Mouse (Mus musculus) forebrain, embryonic 11.5 days (tissue): ENCODE measurements around the gene Hivep3. TPM values are rescaled to one million over a fixed set of nuclear protein-coding genes. Genes with fewer than 3 reads are reported as not detected.
A peak's percentile ranks its signal among the peaks of the same experiment; 100 is the strongest.

Source experiments
- ATAC-seq: fragments of 200-750 bp; cut with Nextera tagmentation; replicated peaks from 2 replicates; pipeline ENCODE4 v1.8.0; 2017; ENCODE audit warnings: moderate TSS enrichment; ENCODE audit not compliant: low FRiP score
- DNase-seq: peaks from one replicate; pipeline ENCODE4 v3.0.0-alpha.2; 2017; ENCODE audit warnings: low spot score
- H3K27ac ChIP-seq: fragments of 300-500 bp; sonication (generic); 2 replicates; pipeline ENCODE4 v1.5.1; 2014; ENCODE audit warnings: low read depth, low read length
- H3K27me3 ChIP-seq: fragments of 300-500 bp; sonication (generic); 2 replicates; pipeline ENCODE4 v1.6.1; 2014; ENCODE audit warnings: mild to moderate bottlenecking, low read length, mixed read lengths; ENCODE audit not compliant: control insufficient read depth, insufficient read depth
- H3K36me3 ChIP-seq: fragments of 300-500 bp; sonication (generic); 2 replicates; pipeline ENCODE4 v1.6.1; 2014; ENCODE audit warnings: mild to moderate bottlenecking, low read length, moderate library complexity, mixed read lengths; ENCODE audit not compliant: control insufficient read depth, insufficient read depth
- H3K4me1 ChIP-seq: fragments of 300-500 bp; sonication (generic); replicated peaks from 2 replicates; pipeline ENCODE4 v1.6.1; 2014; ENCODE audit warnings: low read length, mixed read lengths; ENCODE audit not compliant: control insufficient read depth, insufficient read depth
- H3K4me2 ChIP-seq: fragments of 300-500 bp; sonication (generic); 2 replicates; pipeline ENCODE4 v1.6.1; 2014; ENCODE audit warnings: low read depth, mild to moderate bottlenecking, low read length, moderate library complexity, mixed read lengths; ENCODE audit not compliant: severe bottlenecking
- H3K4me3 ChIP-seq: fragments of 300-500 bp; sonication (generic); 2 replicates; pipeline ENCODE4 v1.5.1; 2014; ENCODE audit warnings: low read depth, low read length
- H3K9ac ChIP-seq: fragments of 300-500 bp; sonication (generic); 2 replicates; pipeline ENCODE4 v1.6.1; 2014; ENCODE audit warnings: low read length
- H3K9me3 ChIP-seq: fragments of 300-500 bp; sonication (generic); 2 replicates; pipeline ENCODE4 v1.6.1; 2016; ENCODE audit warnings: low read length, mixed read lengths; ENCODE audit not compliant: control insufficient read depth
- WGBS: fragments of 180-500 bp; shearing (Covaris S2); extraction: QIAGEN DNeasy Blood & Tissue Kit; methylation state at CpG from one replicate; pipeline ENCODE4 v1.1.7; 2014; 5-methylcytosine and 5-hydroxymethylcytosine counted together
- polyA plus RNA-seq: library from polyadenylated mRNA; unstranded; fragments of >200 nt; fragmentation: Nextera tagmentation; extraction: Ambion mirVana; gene quantifications from 2 replicates; pipeline ENCODE4 v1.2.1, GENCODE M21; 2014

The Hivep3 gene
- polyA plus RNA-seq, 1 experiment from 2014 or later, result 2.2 TPM

DNA sequence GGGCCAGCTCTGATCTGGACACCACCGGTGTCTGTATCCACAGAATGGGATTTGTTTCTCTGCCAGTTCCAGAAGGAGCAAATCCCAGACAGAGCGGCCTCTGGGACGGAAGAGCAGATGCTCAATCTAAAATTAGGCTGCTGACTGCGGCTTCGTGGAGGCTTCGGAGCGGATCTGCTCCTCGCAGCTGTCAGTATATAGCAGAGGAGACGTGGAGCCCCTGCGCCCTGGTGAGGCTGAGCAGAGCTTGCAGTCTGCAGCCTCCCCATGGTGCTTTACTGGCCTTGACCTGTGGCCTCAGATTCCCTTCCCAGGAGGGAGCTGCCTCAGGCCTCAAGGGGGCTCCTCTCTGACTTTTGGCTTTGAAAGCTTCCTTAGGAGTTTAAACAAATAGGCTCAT is 290.5 kb downstream of the Hivep3 start:
- Histone ChIP-seq H3K36me3 (no peaks in the 10 kb centered on the region), H3K9me3 (no peaks in the 10 kb centered on the region), H3K4me2 (no peak overlapping the region), H3K4me1 (no peaks in the 10 kb centered on the region), H3K27ac (no peak overlapping the region), H3K27me3 (no peaks in the 10 kb centered on the region), H3K4me3 (no peak overlapping the region), H3K9ac (no peak overlapping the region)
- no peak for DNase-seq
- 69% methylated on average over 10 of the region's 10 CpGs for WGBS
- ATAC-seq, result no peak

DNA sequence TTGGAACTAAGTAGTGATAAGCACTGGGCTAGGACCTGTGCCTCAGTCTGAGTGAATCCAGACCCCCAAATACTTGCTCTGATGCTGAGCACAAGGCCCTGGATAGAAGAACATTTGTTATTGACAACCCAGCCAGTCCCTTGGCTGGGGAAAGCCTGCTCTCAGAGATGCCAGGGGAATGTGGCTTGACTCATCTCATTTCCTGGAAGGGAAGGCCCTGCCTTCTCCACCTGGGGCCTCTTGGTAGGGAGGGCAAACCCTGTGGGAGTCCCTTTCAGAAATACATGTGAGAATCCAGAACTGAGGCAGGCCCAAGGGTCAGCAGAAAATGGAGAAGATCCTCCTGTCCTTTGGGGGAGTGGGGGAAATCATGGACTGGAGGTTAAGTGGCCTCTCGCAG is 294.1 kb downstream of the Hivep3 start:
- no peaks in the 10 kb centered on the region for H3K36me3 ChIP-seq
- ATAC-seq, result no peak
- H3K4me2 ChIP-seq, result no peak overlapping the region
- no peak for DNase-seq
- H3K9ac ChIP-seq, result no peak overlapping the region
- H3K9me3 ChIP-seq, result no peaks in the 10 kb centered on the region
- H3K4me1 ChIP-seq, result 0 out of 2 replicates have a peak, but pooled peaks cover 2% of the 10 kb centered on the region
- no peak overlapping the region for H3K27ac ChIP-seq
- H3K27me3 ChIP-seq, result peaks cover 16% of the 10 kb centered on the region
- H3K4me3 ChIP-seq, result no peak overlapping the region
- WGBS, result 86% methylated on average over 1 of the region's 1 CpGs

DNA sequence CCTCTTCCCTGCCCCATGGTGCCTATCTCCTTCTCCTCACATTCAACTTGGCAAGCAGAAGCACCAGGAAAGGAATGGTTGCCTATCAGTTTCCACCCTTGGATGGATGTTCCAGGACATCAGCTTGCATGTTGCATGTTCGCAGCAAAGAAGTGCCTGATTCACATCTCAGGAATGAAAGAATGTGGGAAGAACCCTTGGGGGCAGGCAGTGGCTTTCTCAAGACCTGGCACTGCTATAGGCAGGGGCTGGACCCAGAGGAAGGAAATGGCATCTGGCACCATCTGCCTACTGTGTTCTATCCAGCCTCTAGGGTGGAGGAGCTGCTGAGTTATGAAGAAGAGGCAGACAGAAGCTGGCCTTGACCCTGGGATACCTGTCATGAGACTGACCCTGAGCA is 296.4 kb downstream of the Hivep3 start:
- Histone ChIP-seq H3K27ac (no peak overlapping the region), H3K9ac (no peak overlapping the region), H3K9me3 (no peaks in the 10 kb centered on the region), H3K4me2 (no peak overlapping the region), H3K4me1 (peaks cover 2% of the 10 kb centered on the region; the same call in 1 of the 2 replicates), H3K4me3 (no peak overlapping the region), H3K27me3 (peaks cover 36% of the 10 kb centered on the region), H3K36me3 (no peaks in the 10 kb centered on the region)
- 81% methylated on average over 1 of the region's 1 CpGs for WGBS
- DNase-seq, result no peak
- no peak for ATAC-seq

DNA sequence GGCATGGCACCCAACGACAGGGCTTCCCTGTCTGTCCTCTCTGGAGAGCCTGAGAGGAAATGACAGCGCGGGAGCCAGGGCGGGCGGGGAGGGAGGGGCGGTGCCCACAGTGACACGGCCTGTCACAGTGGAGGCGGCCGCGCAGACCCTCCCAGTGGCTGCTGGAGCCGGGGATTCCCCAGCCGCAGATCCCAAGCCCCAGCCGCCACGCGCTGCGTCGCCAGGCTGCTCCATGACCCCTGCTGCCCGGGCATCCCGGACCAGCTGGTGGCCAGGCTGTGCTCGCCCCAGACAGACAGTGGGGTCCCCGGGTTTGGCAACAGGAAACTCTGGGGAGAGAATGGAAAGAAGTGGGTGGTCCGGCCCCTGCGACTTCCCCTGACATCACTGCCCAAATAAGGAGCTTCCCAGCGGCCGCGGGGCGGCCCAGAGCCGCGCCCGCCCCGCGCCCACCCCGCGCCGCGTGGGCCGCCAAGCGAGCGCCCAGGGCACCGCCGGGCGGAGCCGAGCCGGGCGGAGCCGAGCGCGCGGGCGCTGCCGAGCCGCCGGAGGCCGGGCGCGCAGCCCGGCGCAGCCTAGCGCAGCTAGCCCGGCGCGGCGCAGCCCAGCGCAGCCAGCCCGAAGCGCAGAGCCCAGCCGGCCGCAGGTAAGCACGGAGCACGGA is 298.9 kb downstream of the Hivep3 start:
- peak overlapping the region; percentile 41 for H3K4me3 ChIP-seq
- no peaks in the 10 kb centered on the region for H3K36me3 ChIP-seq
- peak overlapping the region; percentile 10 for H3K9ac ChIP-seq
- H3K27me3 ChIP-seq, result peaks cover 38% of the 10 kb centered on the region
- ATAC-seq (peak; percentile 49; the same call in 1 of the 2 replicates), DNase-seq (peak; percentile 66)
- H3K9me3 ChIP-seq, result no peaks in the 10 kb centered on the region
- peaks cover 2% of the 10 kb centered on the region; the same call in 1 of the 2 replicates for H3K4me1 ChIP-seq
- H3K4me2 ChIP-seq, result peak overlapping the region; percentile 82
- H3K27ac ChIP-seq, result no peak overlapping the region
- 0% methylated on average over 51 of the region's 70 CpGs for WGBS

DNA sequence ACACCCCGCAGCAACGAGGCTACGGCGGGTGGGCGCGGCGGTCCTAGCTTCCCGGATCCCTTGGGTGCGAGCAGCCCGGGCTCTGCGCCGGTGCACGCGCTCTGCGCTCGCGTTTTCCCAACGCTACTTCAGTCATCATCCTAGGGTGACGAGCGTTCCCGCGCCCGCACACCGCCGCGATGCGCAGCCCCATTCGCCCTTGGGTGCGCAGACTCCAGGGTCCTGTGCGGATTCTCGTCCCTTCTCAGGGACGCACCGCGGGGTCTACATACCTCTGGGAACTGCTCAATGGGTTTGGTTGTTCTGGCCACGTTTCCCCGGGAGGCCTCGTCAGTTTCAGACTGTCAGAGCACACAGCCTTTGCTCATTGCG is 299.4 kb downstream of the Hivep3 start:
- Histone ChIP-seq H3K27me3 (peaks cover 38% of the 10 kb centered on the region), H3K36me3 (no peaks in the 10 kb centered on the region), H3K4me3 (peak overlapping the region; percentile 41), H3K9me3 (no peaks in the 10 kb centered on the region), H3K4me2 (peak overlapping the region; percentile 82), H3K4me1 (peaks cover 2% of the 10 kb centered on the region; the same call in 1 of the 2 replicates), H3K9ac (peak overlapping the region; percentile 10), H3K27ac (no peak overlapping the region)
- WGBS, result 1% methylated on average over 38 of the region's 38 CpGs
- DNase-seq, result peak; percentile 54
- ATAC-seq, result no peak

DNA sequence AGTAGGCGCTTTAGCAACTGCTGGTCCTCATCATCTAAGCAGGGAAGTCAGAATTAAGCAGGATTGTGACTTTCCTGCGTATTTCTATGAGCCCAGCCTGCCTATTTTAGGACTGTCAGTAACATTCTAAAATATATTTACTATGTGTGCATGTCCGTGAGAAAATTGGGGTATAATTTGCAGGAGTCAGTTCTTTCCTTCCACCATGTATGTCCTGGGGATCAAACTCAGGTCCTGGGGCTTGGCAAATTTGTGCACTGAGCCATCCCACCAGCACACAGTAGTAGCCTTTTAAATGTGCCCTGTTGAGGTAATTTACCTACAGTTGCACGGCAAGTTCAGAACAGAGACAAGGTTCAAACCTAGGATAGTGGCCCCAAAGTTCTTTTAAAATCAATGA is 302.7 kb downstream of the Hivep3 start:
- Histone ChIP-seq H3K9me3 (no peaks in the 10 kb centered on the region), H3K9ac (no peak overlapping the region), H3K4me3 (no peak overlapping the region), H3K4me1 (peaks cover 2% of the 10 kb centered on the region; the same call in 1 of the 2 replicates), H3K4me2 (no peak overlapping the region), H3K27ac (no peak overlapping the region), H3K36me3 (no peaks in the 10 kb centered on the region), H3K27me3 (peaks cover 35% of the 10 kb centered on the region)
- no peak for DNase-seq
- WGBS, result 90% methylated on average over 4 of the region's 4 CpGs
- no peak for ATAC-seq

DNA sequence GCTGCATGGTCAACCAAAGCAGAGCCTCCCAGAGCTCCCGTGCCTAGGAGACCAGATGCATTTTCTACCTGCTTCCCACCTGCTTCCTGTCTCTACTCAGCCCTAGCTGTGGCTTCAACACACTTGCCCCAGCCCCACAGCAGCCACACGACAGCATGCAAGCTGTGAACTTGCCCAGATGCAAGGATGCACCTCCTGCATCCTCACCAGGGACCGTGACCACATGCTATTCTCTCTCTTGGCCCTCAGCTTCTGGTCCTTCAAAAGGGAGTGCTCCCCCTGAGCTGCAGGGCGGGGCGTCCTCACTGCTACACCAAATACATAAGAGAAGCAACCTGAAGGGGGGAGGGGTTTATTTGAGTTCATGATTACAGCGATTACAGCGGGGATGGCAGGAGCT is 303.4 kb downstream of the Hivep3 start:
- no peaks in the 10 kb centered on the region for H3K36me3 ChIP-seq
- no peaks in the 10 kb centered on the region for H3K9me3 ChIP-seq
- H3K4me1 ChIP-seq, result peaks cover 2% of the 10 kb centered on the region; the same call in 1 of the 2 replicates
- H3K4me2 ChIP-seq, result no peak overlapping the region
- no peak overlapping the region for H3K9ac ChIP-seq
- ATAC-seq, result no peak
- H3K4me3 ChIP-seq, result no peak overlapping the region
- no peak for DNase-seq
- peaks cover 28% of the 10 kb centered on the region for H3K27me3 ChIP-seq
- no peak overlapping the region for H3K27ac ChIP-seq
- WGBS, result 55% methylated on average over 7 of the region's 7 CpGs

DNA sequence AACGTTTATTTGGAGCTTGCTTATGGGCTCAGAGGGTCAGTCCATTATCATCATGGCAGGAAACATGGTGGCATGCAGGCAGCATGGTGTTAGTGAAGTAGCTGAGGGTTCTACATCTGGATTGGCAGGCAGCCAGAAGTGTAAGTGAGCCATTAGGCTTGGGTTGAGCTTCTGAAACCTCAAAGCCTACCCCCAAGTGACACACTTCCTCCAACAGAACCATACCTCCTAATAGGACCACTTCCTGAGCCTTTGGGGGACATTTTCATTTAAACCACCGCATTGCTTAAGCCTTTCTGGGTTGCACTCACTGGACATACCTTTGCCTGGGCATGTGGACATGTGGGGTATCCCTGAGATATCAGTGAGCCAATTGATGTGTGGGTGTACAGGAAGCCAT is 307.9 kb downstream of the Hivep3 start:
- no peak overlapping the region for H3K9ac ChIP-seq
- 76% methylated on average over 2 of the region's 2 CpGs for WGBS
- no peaks in the 10 kb centered on the region for H3K36me3 ChIP-seq
- DNase-seq (no peak), ATAC-seq (no peak)
- no peaks in the 10 kb centered on the region for H3K27me3 ChIP-seq
- no peak overlapping the region for H3K4me3 ChIP-seq
- no peak overlapping the region for H3K4me2 ChIP-seq
- H3K27ac ChIP-seq, result no peak overlapping the region
- no peaks in the 10 kb centered on the region for H3K4me1 ChIP-seq
- no peaks in the 10 kb centered on the region for H3K9me3 ChIP-seq

DNA sequence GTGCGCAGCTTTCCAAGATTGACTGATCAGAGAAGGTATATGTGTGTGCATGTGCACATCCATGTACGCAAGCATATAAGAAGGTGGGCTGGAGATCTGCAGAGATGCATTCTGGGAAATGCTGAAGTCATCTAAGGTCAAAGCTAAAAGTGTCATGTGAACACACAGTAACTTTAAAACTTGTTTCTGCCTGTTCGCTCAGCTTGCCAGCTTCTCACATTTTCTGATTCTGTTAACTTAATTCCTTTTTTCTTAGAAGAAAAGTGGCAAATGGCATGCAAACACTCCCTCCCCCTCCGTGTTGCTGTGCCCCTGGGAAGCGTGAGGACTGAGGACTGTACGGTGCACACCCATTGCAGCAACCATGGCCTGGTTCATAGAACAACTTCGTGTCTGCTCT is 308.9 kb downstream of the Hivep3 start:
- Histone ChIP-seq H3K4me1 (no peaks in the 10 kb centered on the region), H3K4me2 (no peak overlapping the region), H3K27ac (no peak overlapping the region), H3K9me3 (no peaks in the 10 kb centered on the region), H3K9ac (no peak overlapping the region), H3K36me3 (no peaks in the 10 kb centered on the region), H3K27me3 (no peaks in the 10 kb centered on the region), H3K4me3 (no peak overlapping the region)
- ATAC-seq, result no peak
- DNase-seq, result no peak
- 90% methylated on average over 7 of the region's 7 CpGs for WGBS
